Mouse (Mus musculus) heart, adult 11 months (tissue): ENCODE measurements at regions not wholly inside any gene's neighbourhood (a gene's known extent, or its start where the extent isn't known, plus 50 kb on each side); places are given as distances from the start of the nearest gene placed in this dataset.

Experiments
- DNase-seq: peaks from one replicate; pipeline ENCODE4 v3.0.0; 2022

DNA sequence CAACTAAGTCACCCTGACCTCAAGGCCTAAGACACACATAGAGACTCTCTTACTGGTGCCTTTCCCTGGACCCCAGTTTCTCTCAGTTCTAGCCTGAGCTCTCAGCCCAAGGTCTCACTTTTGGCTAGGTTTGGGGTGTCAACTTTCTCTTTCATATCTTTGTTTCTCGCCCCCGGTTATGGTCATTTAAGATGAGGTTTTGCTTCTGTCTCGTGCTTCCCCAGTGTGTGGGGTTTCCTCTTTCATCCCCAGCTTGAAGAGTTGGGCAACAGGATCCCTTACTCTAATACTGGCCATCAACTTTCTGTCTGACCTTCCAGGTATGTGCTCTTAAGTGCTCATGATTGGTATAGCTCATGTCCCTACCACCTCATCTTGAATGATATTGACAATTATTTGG, 67.5 kb downstream of the Lmo4 start:
- no peak for DNase-seq

DNA sequence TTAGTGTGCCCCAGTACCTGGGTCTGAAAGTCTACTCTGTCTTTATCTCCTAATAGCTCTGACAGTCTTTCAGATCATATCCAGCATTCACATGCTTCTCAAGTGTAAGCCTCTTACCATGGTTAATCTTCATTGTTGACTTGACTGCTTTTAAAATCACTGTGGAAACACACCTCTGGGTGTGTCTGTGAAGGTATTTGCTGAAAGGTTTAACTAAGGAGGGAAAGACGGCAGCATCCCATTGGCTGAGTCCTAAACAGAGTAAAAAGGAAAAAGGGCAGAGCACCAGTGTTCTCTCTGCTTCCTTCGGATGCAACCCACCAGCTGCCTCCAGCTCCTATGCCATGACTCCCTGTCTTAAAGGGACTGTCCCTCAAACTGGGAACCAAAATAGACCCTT, 68.6 kb downstream of the Lmo4 start:
- DNase-seq: peak; percentile 27

DNA sequence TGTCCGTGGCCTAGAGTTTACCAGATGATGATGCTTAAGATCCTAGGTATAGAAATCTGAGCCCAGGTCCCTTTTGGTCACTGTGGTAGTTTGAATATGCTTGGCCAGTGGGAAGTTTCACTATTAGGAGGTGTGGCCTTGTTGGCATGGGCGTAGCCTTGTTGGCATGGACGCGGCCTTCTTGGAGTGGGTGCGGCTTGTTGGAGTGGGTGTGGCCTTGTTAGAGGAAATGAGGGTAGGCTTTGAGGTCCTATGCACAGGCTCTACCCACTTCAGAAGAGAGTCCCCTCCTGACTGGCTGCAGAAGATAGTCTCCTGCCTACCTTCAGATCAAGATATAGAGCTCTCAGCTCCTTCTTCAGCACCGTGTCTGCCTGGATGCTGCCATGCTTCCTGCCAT, 69.4 kb downstream of the Lmo4 start:
- peak; percentile 81 for DNase-seq

DNA sequence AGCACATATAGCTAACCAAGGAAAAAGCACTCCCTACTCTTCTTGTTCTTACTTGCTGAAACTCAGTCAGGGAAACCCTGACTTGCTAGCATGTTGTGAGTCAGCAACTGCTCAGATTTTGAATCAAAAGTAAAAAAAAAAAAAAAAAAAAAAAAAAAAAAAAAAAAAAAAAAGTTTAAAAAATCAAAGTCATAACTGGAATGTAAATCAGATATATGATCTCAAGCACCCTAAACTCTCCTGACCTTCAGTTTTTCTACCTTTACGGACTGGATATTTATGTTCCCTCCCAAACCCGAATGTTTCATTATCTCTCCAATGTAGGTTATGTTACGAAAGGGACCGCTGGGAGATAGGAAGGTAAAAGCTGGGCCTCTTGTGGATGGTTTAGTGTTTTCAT, 77.0 kb downstream of the Lmo4 start:
- no peak for DNase-seq

DNA sequence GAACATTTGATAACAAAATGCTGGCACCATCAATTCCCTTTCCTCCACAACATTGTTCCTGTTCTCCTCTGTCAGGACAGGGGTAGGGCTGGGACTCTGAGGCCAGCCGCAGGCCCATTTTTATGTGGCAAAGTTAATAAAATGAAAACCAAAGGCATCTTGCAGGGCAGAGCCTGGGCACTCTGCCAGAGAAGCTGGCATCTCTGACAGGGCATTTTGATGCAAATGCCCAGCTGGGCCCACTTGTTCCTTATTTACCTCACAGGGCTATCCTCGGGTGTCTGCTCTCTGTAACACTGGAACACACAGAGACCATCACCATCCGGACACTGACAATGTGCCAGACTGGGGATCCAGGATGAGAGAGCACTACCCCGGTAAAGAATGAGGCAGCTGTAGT, 80.7 kb downstream of the Lmo4 start:
- peak; percentile 72 for DNase-seq

DNA sequence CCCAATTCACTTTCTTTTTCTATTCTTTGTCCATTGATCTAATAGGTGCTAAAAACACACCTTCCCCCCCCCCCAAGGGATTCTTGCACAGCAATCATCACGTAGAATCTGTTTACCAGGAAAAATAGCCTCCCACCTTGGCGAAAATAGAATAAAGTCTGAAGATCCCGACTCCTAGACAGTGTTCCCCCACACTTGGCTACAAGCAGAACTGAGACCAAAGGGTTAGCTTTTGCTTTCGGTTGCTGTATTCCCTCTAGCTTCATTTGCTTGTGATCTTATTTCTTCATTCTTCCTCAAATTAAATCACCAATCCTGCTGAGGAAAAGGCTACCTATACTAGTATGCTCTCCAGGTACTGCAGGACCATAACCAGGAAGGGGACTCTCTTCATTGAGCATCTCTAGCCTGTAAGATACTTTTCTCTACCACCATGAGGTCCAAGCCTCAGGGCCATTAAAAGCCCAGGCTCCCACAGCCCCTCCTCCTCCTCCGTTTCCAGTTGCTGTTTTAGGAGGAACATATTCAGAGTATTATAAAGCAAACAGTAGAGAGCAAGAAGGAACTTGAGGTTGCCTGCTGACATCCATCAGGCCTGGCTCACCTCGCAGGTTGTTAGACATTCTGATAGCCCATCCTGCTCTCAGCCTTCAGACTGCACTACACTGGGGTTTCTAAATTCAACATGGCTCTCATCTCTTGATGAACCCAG, 81.5 kb downstream of the Lmo4 start:
- DNase-seq: peak; percentile 34

DNA sequence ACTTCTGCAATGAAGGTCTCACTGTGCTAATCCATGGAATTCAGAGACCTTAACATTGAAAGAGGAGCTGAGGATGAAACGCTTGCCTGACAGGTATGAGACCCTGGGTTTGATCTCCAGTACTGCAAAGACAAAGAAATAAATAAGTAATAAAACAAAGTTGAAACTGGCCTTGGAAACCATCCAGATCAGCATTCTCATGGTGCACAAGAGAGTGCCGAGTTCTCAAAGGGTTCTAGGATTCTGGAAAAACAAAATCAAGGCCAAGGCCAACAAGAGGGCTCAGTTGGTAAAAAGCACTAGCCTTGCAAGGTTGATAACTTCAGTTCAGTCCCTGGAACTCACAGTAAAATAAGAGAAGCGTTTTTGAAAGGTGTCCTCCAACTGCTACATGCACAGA, 85.9 kb downstream of the Lmo4 start:
- DNase-seq: peak; percentile 46

DNA sequence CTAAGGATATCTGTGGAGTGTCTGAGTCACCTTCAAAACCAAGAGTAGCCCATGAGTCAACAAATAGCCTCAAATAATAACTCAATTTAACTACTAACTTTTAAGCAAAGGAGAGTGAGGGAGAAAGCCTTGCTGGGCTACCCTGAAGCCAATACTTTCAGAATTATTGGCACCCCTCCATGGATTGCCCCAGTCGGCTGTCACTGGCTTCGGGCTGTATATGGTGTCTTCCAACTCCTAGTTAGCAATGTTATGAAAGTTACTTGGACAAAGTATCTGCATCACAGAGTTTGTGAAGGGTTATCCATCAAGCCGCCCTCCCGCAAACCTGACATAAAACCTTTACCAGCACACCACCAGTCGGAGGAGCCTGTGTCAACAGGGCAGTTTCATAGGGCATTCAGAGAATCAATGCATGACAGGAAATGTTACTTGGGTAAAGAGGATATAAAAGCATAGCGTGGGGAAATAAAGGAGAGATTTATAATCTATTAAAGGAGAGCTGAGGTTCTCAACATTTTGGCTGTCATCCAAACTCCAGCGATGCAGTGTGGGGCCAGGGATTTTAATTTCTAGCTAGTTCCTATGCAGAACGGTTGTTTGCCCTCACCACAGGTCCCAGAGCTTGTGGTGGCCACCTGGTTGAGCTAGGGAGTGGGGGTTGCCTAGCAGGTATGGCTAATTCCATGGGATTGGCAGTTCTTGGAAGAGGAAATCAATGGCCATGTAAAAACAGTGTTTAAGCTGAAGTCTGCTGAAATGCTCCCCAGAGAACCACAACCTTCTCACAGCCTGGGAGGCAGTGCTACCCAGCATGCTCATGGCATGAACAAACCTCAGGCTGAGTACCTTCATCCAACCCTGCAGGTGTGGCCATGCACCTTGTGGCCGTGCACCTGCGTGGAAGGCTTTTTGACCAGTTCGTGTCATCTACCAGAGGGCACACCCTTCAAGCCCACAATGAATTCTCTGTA, 91.1 kb downstream of the Lmo4 start:
- DNase-seq: peak; percentile 65

DNA sequence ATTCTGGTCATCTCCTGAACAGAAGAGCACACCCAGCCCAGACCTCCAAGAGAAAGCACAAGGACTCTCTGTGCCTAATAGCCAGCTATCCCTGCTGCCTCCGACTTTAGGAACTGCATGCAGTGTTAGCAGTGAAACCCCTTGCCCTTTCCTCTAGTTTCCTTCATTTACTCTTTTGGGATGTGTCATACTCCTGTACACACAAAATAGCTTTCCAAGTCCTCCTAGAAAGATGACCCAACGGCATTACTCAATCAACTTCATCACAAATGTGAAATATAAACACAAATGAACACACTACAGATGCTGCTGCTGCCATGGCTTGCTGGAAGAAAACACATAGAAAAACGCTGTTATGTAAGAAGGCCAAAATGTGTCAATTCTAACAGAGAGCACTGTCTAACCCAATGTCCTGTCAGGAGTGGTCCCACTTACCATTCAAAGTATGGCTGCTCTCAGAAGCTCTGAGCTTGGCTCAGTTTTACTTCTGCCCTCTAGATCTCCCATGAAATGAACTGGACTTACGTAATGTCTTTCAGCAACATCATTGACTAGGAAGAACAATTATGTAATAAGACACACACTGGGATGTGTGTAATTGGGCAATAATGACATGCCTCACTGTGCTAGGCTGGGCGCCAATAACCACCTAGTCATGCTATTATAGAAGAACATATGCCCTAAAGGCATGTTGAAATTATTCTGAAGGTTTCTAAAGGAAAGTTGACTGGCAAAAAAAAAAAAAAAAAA, 94.5 kb downstream of the Lmo4 start:
- peak; percentile 90 for DNase-seq

DNA sequence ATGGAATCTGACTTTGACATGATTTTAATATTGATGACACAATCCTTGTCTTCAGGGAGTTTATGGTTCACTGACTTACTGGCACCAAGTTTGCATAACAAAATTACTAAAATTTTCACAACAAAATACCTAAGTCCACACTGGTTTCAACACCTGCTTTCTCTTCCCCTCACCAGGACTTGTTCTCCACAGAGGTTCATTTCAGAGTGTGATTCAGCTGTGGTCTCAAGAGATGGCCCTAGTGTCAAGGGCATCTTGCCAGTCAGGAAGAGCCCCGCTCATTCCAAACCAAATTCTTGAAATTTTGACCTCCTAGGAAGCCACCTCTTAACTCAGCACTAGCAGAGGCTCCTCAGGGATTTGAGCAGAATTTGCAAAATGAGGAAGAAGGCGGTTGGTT, 95.3 kb downstream of the Lmo4 start:
- DNase-seq: peak; percentile 87

DNA sequence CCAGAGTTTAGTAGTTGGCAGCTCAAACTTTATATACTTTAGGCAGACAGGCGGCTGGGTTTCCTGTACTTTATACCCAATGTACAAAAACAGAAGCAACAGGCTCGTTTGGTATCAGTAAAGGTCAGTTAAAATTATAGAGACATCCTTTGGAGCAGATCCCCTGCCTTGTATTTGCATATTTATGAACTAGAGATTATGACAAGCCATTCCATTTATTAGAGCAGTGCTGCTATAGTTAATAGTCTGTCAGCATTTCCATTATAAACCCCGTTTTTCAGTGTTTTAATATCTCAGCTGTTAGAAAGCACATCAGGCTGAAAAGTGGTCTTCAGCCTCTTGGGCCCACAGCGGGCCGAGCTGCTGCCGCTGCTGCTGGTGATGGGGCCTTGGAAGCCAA, 96.7 kb downstream of the Lmo4 start:
- peak; percentile 24 for DNase-seq

DNA sequence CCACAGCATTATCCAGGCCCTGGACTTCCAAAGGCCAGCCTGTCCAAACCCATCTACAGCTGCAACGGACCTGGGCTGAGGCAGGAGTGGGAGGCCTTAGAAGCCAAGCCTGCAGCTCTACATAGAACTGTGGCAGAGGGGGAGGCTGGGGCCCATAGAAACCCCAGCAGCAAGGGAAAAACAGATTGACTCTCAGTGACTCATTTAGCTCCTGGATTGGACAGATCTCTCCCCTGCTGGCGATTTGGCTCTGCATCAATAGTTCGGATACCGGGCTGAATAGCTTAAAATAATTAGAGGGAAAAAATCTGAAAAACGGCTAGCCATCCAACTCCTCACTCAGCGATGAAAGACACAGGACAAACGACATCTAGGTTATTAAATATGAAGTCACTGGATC, 97.4 kb downstream of the Lmo4 start:
- DNase-seq: peak; percentile 91

DNA sequence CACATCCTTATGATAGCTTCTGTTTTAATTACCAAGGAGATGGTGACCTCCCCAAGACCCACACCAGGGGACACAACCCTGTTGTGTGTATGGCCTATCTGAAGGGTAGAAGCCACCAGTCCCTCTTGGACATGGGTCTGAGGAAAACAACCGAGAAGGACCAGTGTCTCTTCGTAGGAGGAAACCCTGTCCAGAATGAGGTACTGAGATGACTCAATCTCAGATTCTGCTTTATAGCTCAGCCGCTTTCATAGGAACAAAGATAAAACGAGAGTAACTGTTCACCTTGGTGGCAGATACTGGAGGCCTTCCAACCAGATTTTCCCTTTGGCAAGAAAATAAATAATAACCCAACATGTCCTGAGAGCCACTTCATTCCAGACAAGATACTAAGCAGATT, 100.7 kb downstream of the Lmo4 start:
- peak; percentile 14 for DNase-seq

DNA sequence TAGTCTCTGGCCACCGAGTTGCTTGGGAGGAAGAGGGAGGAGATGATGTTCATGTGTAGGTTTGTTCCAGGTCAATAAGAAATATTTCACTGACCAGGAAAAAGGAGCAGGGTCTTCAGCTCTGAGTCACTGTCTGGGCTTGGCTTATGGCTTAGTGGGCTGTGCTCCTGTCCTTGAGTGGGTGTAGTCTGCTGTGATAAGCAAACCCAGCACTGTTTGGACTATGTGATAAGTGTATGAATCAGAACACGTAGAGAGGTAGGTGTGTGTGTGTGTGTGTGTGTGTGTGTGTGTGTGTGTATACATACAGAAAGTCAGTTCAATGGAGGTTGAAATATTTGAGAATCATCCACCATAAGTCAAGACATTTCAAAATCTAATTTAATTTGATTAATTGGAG, 105.6 kb downstream of the Lmo4 start:
- DNase-seq: no peak

DNA sequence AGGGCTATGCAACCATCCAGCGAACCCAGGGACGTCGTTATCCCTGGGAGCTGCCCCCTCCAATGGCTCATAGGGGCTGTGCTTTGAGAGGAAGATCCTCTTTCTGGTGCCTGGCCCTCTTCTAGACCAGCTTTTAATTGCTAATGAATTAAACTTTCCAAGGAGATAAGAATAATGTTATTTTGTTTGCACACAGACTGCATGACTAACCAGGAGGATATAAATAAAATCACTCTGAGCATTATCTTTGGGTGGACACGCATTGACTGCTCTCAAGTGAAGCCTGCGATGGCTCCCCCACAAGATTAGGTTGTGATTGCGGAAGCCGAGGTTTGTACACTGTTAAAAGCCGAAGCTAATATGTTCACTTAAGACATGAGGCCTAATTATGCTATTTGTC, 106.3 kb downstream of the Lmo4 start:
- DNase-seq: peak; percentile 59

DNA sequence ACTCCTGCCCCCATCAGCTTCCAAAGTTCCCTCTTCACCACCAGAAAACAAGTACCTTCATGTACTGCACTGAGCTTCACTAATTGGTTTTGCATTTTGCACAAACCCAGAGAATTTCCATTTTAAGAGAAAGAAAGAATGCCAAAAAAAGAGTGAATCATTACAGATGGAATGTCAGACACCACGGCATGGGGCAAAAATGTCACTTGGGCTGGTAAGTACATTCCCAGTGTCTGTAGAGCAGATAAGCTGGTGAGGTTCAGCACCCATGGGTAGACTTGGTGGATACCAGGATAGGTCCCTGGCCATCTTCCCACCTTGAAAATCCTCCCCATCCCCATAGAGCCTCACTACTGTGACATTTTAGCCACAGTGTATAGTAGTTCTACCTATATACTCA, 113.8 kb downstream of the Lmo4 start:
- DNase-seq: no peak

DNA sequence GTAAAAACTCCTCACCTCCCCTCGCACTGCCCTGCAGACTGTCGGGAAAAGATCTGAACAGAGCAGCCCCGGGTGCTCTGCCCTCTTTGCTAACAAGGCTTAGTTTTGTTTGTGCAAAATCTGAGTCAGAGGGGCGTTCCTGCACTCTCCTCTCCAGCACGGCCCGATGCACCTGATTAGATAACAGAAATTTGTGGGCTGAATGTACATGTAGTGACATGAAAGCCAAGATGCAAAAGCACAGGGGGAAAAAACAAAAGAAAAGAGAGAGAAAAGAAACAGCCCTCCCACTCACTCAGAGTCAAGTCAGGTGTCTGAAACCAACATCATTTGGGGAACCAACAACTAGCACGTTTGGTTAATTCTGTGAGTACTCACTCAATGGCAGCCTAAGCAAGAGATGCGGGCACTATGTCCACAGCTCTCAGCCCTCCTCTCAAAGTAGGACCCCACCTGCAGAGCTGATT, 115.2 kb downstream of the Lmo4 start:
- DNase-seq: no peak

DNA sequence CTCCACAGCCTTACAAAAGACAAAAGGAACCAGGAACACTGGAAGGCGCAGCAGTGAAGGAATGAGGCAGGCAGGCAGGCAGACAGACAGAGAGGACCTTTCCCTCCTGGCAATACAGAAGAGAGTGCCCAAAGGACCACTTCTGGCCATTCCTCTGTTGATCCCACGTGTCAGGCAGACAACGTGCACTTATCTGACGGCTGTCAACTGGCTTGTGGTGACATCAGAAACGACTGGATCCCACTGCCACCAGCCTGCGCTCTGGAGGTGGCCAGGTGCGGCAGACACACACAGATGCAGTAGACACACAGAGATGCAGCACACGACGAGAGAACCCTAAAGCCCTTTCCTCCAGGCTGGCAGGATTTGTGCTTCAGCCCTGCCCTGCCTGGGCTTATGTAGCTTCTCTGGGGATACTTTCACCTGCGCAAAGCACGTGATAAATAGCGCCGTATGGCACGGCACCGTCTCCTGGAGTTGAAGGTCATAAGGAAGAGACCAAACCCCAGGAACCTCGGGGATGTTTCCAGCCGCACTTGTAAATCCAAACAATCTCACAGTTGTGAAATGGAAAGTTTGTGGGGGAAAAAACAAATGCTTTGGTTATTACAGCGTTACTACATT, 116.6 kb downstream of the Lmo4 start:
- no peak for DNase-seq

DNA sequence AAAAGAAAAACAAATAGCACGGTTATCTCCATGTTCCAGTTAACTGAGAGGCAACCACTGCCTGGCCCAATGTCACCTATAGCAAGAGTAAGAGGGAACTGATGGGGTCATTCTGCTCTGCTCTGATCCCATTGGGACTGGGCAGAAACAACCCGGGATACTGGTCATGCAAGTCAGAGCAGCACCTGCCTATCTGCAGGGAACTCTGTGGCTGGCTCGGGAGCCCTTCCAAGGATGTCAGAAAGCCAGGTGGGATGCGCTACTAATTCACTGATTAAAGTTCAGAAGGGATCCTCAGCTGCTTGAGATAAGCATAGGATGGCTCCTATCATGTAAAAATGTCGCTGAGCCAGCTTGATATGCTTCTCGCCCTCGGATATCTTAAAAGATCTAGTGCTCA, 117.2 kb downstream of the Lmo4 start:
- no peak for DNase-seq

DNA sequence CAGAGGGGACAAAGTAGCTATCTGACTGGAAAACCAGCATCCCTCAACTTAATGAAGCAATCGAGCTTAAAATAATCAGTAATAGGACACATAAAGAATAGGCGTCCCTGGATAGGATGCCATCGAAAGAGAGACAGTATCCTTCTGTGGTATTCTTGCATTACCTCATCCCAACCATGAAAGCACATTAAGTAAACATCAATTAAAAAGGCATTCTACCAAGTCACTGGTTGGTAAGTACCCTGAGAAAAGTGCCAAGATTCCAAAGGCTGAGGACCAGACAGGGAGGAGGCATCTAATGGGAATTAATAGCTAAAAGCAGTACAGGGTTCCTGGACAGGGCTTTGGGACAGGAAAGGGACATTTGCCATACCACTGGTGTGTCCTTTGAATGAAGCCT, 118.8 kb downstream of the Lmo4 start:
- no peak for DNase-seq

DNA sequence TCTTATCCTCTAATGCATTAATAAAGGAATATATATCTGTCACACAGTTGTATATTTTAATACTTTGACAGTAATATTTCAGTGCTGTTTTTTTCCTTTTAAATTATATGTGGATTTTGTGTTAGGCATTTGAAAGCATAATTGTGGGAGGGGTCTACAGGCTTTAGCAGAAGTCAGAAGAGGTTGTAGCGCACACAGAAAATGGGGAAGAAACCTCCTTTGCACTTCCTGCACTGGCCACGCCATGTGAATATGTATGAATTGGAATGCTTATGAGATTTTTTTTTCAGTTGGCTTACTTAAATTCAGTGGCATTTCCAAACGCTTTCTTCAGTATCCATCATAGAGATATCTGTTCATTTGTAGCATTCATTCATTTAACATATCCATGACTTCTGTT, 125.1 kb downstream of the Lmo4 start:
- no peak for DNase-seq

DNA sequence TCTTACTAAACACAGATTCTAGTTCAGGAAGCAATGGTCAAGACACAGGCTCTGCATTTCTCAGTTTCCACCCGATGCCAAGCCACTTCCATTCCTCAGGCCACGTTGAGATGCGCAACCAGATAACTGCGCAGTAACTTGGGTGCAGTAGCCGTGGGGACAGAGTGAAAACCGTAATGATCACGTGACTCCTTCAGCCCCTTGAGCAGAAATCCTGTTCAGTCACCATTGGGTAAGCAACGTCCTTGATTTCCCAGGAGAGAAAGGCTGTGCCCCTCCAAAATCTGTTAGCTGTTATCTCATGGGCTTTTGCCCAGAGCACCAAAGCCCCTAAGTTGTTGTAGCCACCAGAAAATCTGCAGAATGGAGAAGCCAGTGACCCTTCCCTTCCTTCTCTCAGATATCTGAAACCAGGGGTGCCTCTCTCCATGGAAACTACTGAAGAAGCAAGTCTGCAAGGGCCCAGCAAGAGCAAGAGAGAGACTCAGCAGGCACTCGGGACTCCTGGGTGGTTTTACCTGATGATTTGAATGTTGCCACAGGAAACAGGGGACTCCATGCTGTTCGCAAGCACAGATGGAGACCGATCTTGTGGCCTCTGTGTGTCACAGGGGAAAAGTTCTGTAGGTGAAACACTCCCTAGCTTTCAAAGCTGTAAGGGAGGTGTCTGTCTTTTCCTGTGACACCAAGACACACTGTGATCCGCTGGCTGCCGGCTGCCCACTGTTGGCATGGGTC, 126.7 kb downstream of the Lmo4 start:
- no peak for DNase-seq
